Mouse (Mus musculus): Measurements from ENCODE around the gene Gm20388.

- TF ChIP-seq POLR2A (IDR thresholded peaks at IDR 0.05; ENCODE audit: borderline replicate concordance, extremely low read depth, insufficient read depth, insufficient read length, poor library complexity, severe bottlenecking) (no peak), CTCF (IDR thresholded peaks at IDR 0.05; ENCODE audit: borderline replicate concordance, extremely low read depth, insufficient read depth, insufficient read length) (peak; percentile 18; the same call in 1 of the 2 replicates)
These were observed 2373.6 kb downstream of the Gm20388 start for GRCm38 (mm10) chr8:122284203-122284658.

Measured in brain, embryonic 14.5 days (tissue).